Comparison of ENCODE assay signal across 8 mouse cellular contexts in genomic region chr7:62419105-62419492, GRCm38 (mm10). TPM values are rescaled to one million over a fixed set of nuclear protein-coding genes. Genes with fewer than 3 reads are reported as not detected.
DNase-seq lines count a peak whose midpoint lies in the region; ATAC-seq and TF ChIP-seq lines count a peak whose summit lies in the region.

No protein-coding gene starts in this region.

- no peak for ATAC-seq in hindbrain, embryonic 13.5 days (ENCODE audit: low FRiP score)
- ATAC-seq in midbrain, embryonic 12.5 days (ENCODE audit: low FRiP score, low read depth) = no peak; the same call in 1 of the 2 replicates

- no peak for DNase-seq in kidney, adult 2 months
- DNase-seq in kidney, adult 18-20 months = no peak
- no peak for DNase-seq in embryonic facial prominence, embryonic 10.5 days (ENCODE audit: low spot score)
- no peak for DNase-seq in layer of hippocampus, adult 18-20 months (ENCODE audit: low spot score in 2 of 2)
- no peak for DNase-seq in frontal cortex, adult 2 months (ENCODE audit: extremely low spot score in 1 of 2, low spot score in 1 of 2)
- DNase-seq in ovary, postnatal 10 days (ENCODE audit: low spot score) = no peak

- TF ChIP-seq POLR2A in kidney, adult 2 months (IDR thresholded peaks at IDR 0.05; ENCODE audit: low read depth, low read length) = no peak

- no peaks in the 10 kb centered on the region for H3K4me1 ChIP-seq in kidney, adult 2 months (ENCODE audit: control insufficient read depth, insufficient read depth, low read length)
- peaks cover 8% of the 10 kb centered on the region for H3K4me1 ChIP-seq in embryonic facial prominence, embryonic 10.5 days
- peaks cover 4% of the 10 kb centered on the region; the same call in 1 of the 2 replicates for H3K4me1 ChIP-seq in hindbrain, embryonic 13.5 days (replicated peaks)
- no peaks in the 10 kb centered on the region for H3K4me1 ChIP-seq in midbrain, embryonic 12.5 days

- peak overlapping the region; percentile 86 for H3K9ac ChIP-seq in hindbrain, embryonic 13.5 days
- H3K9ac ChIP-seq in midbrain, embryonic 12.5 days (replicated peaks) = peak overlapping the region; percentile 84

- H3K4me2 ChIP-seq in hindbrain, embryonic 13.5 days = peak overlapping the region; percentile 77
- peak overlapping the region; percentile 64 for H3K4me2 ChIP-seq in midbrain, embryonic 12.5 days (replicated peaks)

- TF ChIP-seq CTCF in kidney, adult 2 months (conservative IDR thresholded peaks at IDR 0.05; ENCODE audit: insufficient read depth, insufficient read length, low read depth, low read length) = no peak

- H3K9me3 ChIP-seq in embryonic facial prominence, embryonic 10.5 days = peaks cover 21% of the 10 kb centered on the region
- H3K9me3 ChIP-seq in hindbrain, embryonic 13.5 days = peaks cover 11% of the 10 kb centered on the region; the same call in 1 of the 2 replicates
- peaks cover 16% of the 10 kb centered on the region; the same call in 1 of the 2 replicates for H3K9me3 ChIP-seq in midbrain, embryonic 12.5 days

- no peaks in the 10 kb centered on the region for H3K36me3 ChIP-seq in kidney, adult 2 months (ENCODE audit: control insufficient read depth, insufficient read depth, low read length)
- H3K36me3 ChIP-seq in embryonic facial prominence, embryonic 10.5 days (replicated peaks) = no peaks in the 10 kb centered on the region
- no peaks in the 10 kb centered on the region for H3K36me3 ChIP-seq in hindbrain, embryonic 13.5 days
- H3K36me3 ChIP-seq in midbrain, embryonic 12.5 days = no peaks in the 10 kb centered on the region

- 61% methylated on average over 17 of the region's 17 CpGs for WGBS in kidney, adult 2 months
- 58% methylated on average over 17 of the region's 17 CpGs for WGBS in embryonic facial prominence, embryonic 10.5 days
- 48% methylated on average over 17 of the region's 17 CpGs for WGBS in hindbrain, embryonic 13.5 days
- 49% methylated on average over 17 of the region's 17 CpGs for WGBS in midbrain, embryonic 12.5 days

- peak overlapping the region; percentile 78 for H3K4me3 ChIP-seq in kidney, adult 2 months (ENCODE audit: insufficient read depth, low read depth, low read length)
- H3K4me3 ChIP-seq in embryonic facial prominence, embryonic 10.5 days = peak overlapping the region; percentile 79
- H3K4me3 ChIP-seq in hindbrain, embryonic 13.5 days = peak overlapping the region; percentile 68
- peak overlapping the region; percentile 72 for H3K4me3 ChIP-seq in midbrain, embryonic 12.5 days

- no peak overlapping the region for H3K27ac ChIP-seq in kidney, adult 2 months (ENCODE audit: insufficient read depth, low read depth, low read length)
- H3K27ac ChIP-seq in embryonic facial prominence, embryonic 10.5 days (replicated peaks) = peak overlapping the region; percentile 92
- peak overlapping the region; percentile 94 for H3K27ac ChIP-seq in hindbrain, embryonic 13.5 days
- peak overlapping the region; percentile 96 for H3K27ac ChIP-seq in midbrain, embryonic 12.5 days (replicated peaks)

- peaks cover 2% of the 10 kb centered on the region for H3K27me3 ChIP-seq in kidney, adult 2 months (replicated peaks; ENCODE audit: control insufficient read depth, insufficient read depth, low read length)
- H3K27me3 ChIP-seq in embryonic facial prominence, embryonic 10.5 days (replicated peaks; ENCODE audit: low read depth, poor library complexity, severe bottlenecking) = 0 out of 2 replicates have a peak, but pooled peaks cover 4% of the 10 kb centered on the region
- H3K27me3 ChIP-seq in hindbrain, embryonic 13.5 days = no peaks in the 10 kb centered on the region
- no peaks in the 10 kb centered on the region for H3K27me3 ChIP-seq in midbrain, embryonic 12.5 days

RNA-seq across cellular contexts. Expression of gene Mkrn3, which starts 0.8 kb away (rescaled TPM):
- polyA plus RNA-seq in kidney, adult 2 months (2012; rRNA removed) = 0.56 and 0.77 TPM in 2 replicates
- 9.3 and 9.6 TPM in 2 replicates for polyA plus RNA-seq in embryonic facial prominence, embryonic 10.5 days (2016; fragmentation: Nextera tagmentation; extraction: Ambion mirVana)
- polyA plus RNA-seq in hindbrain, embryonic 13.5 days (2015; fragmentation: Nextera tagmentation; extraction: Ambion mirVana) = 19.4 and 21.1 TPM in 2 replicates
- 25.2 and 26.4 TPM in 2 replicates for polyA plus RNA-seq in midbrain, embryonic 12.5 days (2016; fragmentation: Nextera tagmentation; extraction: Ambion mirVana)
- under 1 TPM; 0.45 to 0.53 TPM for total RNA-seq in layer of hippocampus, adult 18-20 months (2021)
- 4.4 and 4.5 TPM in 2 replicates for polyA plus RNA-seq in frontal cortex, adult 2 months (2012; rRNA removed)

RNA-seq across cellular contexts. Expression of gene Magel2, which starts 42.3 kb away (rescaled TPM):
- polyA plus RNA-seq in kidney, adult 2 months (2012; rRNA removed) = 0.02 TPM in 1 of 2 replicates, not detected in the other
- 18.7 and 21.0 TPM in 2 replicates for polyA plus RNA-seq in embryonic facial prominence, embryonic 10.5 days (2016; fragmentation: Nextera tagmentation; extraction: Ambion mirVana)
- 16.3 and 19.7 TPM in 2 replicates for polyA plus RNA-seq in hindbrain, embryonic 13.5 days (2015; fragmentation: Nextera tagmentation; extraction: Ambion mirVana)
- 14.6 and 20.2 TPM in 2 replicates for polyA plus RNA-seq in midbrain, embryonic 12.5 days (2016; fragmentation: Nextera tagmentation; extraction: Ambion mirVana)
- 1 to 10 TPM; 1.3 to 1.7 TPM for total RNA-seq in layer of hippocampus, adult 18-20 months (2021)
- polyA plus RNA-seq in frontal cortex, adult 2 months (2012; rRNA removed) = 0.53 and 0.80 TPM in 2 replicates

RNA-seq across cellular contexts. Expression of gene Peg12, which starts 45.2 kb away (rescaled TPM):
- 0.30 and 0.35 TPM in 2 replicates for polyA plus RNA-seq in kidney, adult 2 months (2012; rRNA removed)
- polyA plus RNA-seq in embryonic facial prominence, embryonic 10.5 days (2016; fragmentation: Nextera tagmentation; extraction: Ambion mirVana) = 76.8 and 82.8 TPM in 2 replicates
- 19.5 and 21.6 TPM in 2 replicates for polyA plus RNA-seq in hindbrain, embryonic 13.5 days (2015; fragmentation: Nextera tagmentation; extraction: Ambion mirVana)
- 67.3 and 74.3 TPM in 2 replicates for polyA plus RNA-seq in midbrain, embryonic 12.5 days (2016; fragmentation: Nextera tagmentation; extraction: Ambion mirVana)
- under 1 TPM; 0.28 to 0.42 TPM for total RNA-seq in layer of hippocampus, adult 18-20 months (2021)
- 0.24 and 0.38 TPM in 2 replicates for polyA plus RNA-seq in frontal cortex, adult 2 months (2012; rRNA removed)

Comparison
In these comparisons a context has a peak if more than half of its experiments do, and no peak if none do; other contexts are left out.
1. RNA of gene Peg12, which starts 45.2 kb away (polyA plus RNA-seq): 76.8 to 82.8 TPM in embryonic facial prominence, embryonic 10.5 days, 67.3 to 74.3 TPM in midbrain, embryonic 12.5 days and 19.5 to 21.6 TPM in hindbrain, embryonic 13.5 days; 0.30 to 0.35 TPM in kidney, adult 2 months and 0.24 to 0.38 TPM in frontal cortex, adult 2 months; every median in the first group is over 10 times any median in the second.
2. Peak in every context shown above with its lines, with median percentiles within 50 percentile points of each other: H3K4me3 ChIP-seq.